ENCODE assay signal across 36 mouse cellular contexts in the genomic region with DNA sequence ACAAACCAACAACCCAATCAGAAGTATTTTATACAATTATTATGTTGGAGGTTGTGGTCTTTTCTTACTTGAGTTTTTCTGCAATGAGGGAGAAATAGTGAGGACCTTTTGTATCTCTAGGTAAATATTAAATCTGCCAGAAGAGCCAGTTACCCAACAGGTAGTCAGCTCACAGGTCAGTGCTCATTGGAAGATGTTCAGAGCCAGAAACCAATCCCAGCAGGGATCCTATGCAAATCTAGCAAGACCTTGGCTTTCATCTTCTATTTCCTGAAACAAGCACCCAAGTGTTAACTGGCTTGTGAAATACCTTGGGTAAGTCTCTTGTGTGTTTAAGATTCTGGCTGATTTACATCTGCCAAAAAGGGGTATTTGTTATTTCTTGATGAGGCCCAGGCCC. TPM values are rescaled to one million over a fixed set of nuclear protein-coding genes. Genes with fewer than 3 reads are reported as not detected.
"Had no signal": no experiment of that assay in that cellular context is flagged by ENCODE, and none has a peak within 500 bp of the region (broad histone marks: within the 10 kb centered on the region; RNA-seq: fewer than 3 reads in every experiment).

No protein-coding gene starts in this region.

- H3K4me3 ChIP-seq: heart, adult 2 months; heart, embryonic 12.5 days; hindbrain, embryonic 10.5 days; hindbrain, embryonic 12.5 days; intestine, embryonic 15.5 days; kidney, embryonic 15.5 days; layer of hippocampus, adult 2 months; left cerebral cortex, adult 2 months; limb, embryonic 10.5 days; limb, embryonic 12.5 days; liver, embryonic 13.5 days; liver, embryonic 15.5 days had no signal

- H3K27me3 ChIP-seq: heart, embryonic 12.5 days; hindbrain, embryonic 12.5 days; intestine, embryonic 15.5 days; kidney, embryonic 15.5 days; limb, embryonic 12.5 days; liver, embryonic 13.5 days; liver, embryonic 15.5 days had no signal

- H3K27ac ChIP-seq: heart, adult 2 months; hindbrain, embryonic 10.5 days; hindbrain, embryonic 12.5 days; hindbrain, embryonic 14.5 days; intestine, embryonic 15.5 days; kidney, embryonic 15.5 days; kidney, postnatal 0 days; layer of hippocampus, adult 2 months; left cerebral cortex, adult 2 months; limb, embryonic 10.5 days; limb, embryonic 12.5 days; liver, embryonic 13.5 days; liver, embryonic 15.5 days had no signal

- H3K9ac ChIP-seq: forebrain, postnatal 0 days; heart, embryonic 12.5 days; hindbrain, embryonic 12.5 days; hindbrain, embryonic 14.5 days; intestine, embryonic 15.5 days; kidney, embryonic 15.5 days; limb, embryonic 12.5 days; liver, embryonic 13.5 days; liver, embryonic 15.5 days; liver, postnatal 0 days had no signal

- H3K36me3 ChIP-seq: heart, embryonic 12.5 days; hindbrain, embryonic 10.5 days; hindbrain, embryonic 12.5 days; intestine, embryonic 15.5 days; kidney, embryonic 15.5 days; limb, embryonic 10.5 days; limb, embryonic 12.5 days; liver, embryonic 13.5 days; liver, embryonic 15.5 days had no signal

- DNase-seq: forebrain, postnatal 0 days; gastrocnemius, postnatal 14 days; gastrocnemius, postnatal 36 days; heart, adult 11 months; heart, adult 2 months; heart, postnatal 10 days; heart, postnatal 4 days; liver; liver, embryonic 13.5 days; liver, postnatal 0 days had no signal

- H3K4me1 ChIP-seq: heart, embryonic 12.5 days; hindbrain, embryonic 10.5 days; hindbrain, embryonic 12.5 days; intestine, embryonic 15.5 days; kidney, embryonic 15.5 days; limb, embryonic 10.5 days; limb, embryonic 12.5 days; liver, embryonic 13.5 days; liver, embryonic 15.5 days had no signal

- H3K9me3 ChIP-seq: heart, embryonic 12.5 days; hindbrain, embryonic 10.5 days; hindbrain, embryonic 12.5 days; intestine, embryonic 15.5 days; kidney, embryonic 15.5 days; limb, embryonic 10.5 days; limb, embryonic 12.5 days; liver, embryonic 13.5 days; liver, embryonic 15.5 days had no signal

- ATAC-seq: forebrain, postnatal 0 days; hindbrain, embryonic 16.5 days; inflammation-experienced regulatory T-cells, adult 6 months; intestine, embryonic 15.5 days; intestine, postnatal 0 days; liver, postnatal 0 days had no signal

- H3K4me2 ChIP-seq: heart, embryonic 12.5 days; hindbrain, embryonic 12.5 days; hindbrain, embryonic 14.5 days; intestine, embryonic 15.5 days; kidney, embryonic 15.5 days; limb, embryonic 12.5 days; liver, embryonic 13.5 days; liver, embryonic 15.5 days had no signal

RNA-seq across cellular contexts. Expression of a gene that starts 48.8 kb away (rescaled TPM):
- total RNA-seq: forebrain, postnatal 0 days; gastrocnemius, adult 18-20 months; gastrocnemius, adult 8-10 months; gastrocnemius, postnatal 14 days; gastrocnemius, postnatal 36 days; heart, adult 2 months; heart, postnatal 10 days; heart, postnatal 25 days; heart, postnatal 4 days; layer of hippocampus, adult 2 months; layer of hippocampus, postnatal 10 days; layer of hippocampus, postnatal 25 days; left cerebral cortex, adult 2 months; left cerebral cortex, postnatal 14 days; left cerebral cortex, postnatal 36 days had no signal
- polyA plus RNA-seq: forebrain, postnatal 0 days; gonadal fat pad, adult 2 months; heart, adult 2 months; heart, embryonic 12.5 days; heart, embryonic 14.5 days; heart, embryonic 16.5 days; hindbrain, embryonic 10.5 days; hindbrain, embryonic 12.5 days; hindbrain, embryonic 14.5 days; hindbrain, embryonic 16.5 days; inflammation-experienced regulatory T-cells, adult 6 months; intestine, embryonic 15.5 days; intestine, postnatal 0 days; kidney, embryonic 15.5 days; kidney, postnatal 0 days; limb, embryonic 10.5 days; limb, embryonic 12.5 days; limb, embryonic 14.5 days; liver, embryonic 13.5 days; liver, embryonic 15.5 days; liver, postnatal 0 days had no signal
